In the genomic region with DNA sequence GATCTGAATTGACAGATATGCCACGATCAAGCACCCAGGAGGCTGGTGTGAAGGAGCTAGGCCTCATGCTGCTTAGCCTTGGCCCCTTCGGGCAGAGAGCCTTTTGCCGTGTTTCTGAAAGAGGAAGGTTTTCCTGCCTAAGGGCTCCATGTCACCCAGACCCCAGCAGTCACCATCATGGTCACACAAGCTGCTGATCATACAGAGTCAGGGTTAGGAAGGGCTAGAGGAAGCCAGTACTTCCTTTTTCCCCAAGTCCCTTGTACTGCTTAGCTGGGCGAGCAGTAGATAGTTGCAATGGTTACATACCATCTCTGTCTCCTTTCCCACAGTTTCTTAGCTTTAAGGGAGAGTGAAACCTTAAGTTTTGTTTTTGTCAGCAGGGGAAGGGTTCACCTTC, we compare ENCODE assay signal across 16 mouse cellular contexts. TPM values are rescaled to one million over a fixed set of nuclear protein-coding genes. Genes with fewer than 3 reads are reported as not detected.
DNase-seq lines count a peak whose midpoint lies in the region; ATAC-seq and TF ChIP-seq lines count a peak whose summit lies in the region.
"Had no signal": no experiment of that assay in that cellular context is flagged by ENCODE, and none has a peak within 500 bp of the region (broad histone marks: within the 10 kb centered on the region; RNA-seq: fewer than 3 reads in every experiment).

No protein-coding gene starts in this region.

- no peak overlapping the region for H3K4me2 ChIP-seq in kidney, postnatal 0 days (ENCODE audit: low read length)
- H3K4me2 ChIP-seq in heart, postnatal 0 days (ENCODE audit: low read depth, low read length), result no peak overlapping the region
- H3K4me2 ChIP-seq: hindbrain, embryonic 12.5 days; intestine, embryonic 15.5 days; limb, embryonic 15.5 days had no signal

- no peak overlapping the region for H3K4me3 ChIP-seq in kidney, postnatal 0 days (replicated peaks; ENCODE audit: low read depth, low read length)
- no peak overlapping the region for H3K4me3 ChIP-seq in brown adipose tissue, adult 24 weeks (ENCODE audit: insufficient read depth, low read depth, low read length)
- H3K4me3 ChIP-seq in heart, postnatal 0 days (ENCODE audit: low read depth, low read length), result no peak overlapping the region
- H3K4me3 ChIP-seq: forebrain, embryonic 10.5 days; hindbrain, embryonic 12.5 days; intestine, embryonic 15.5 days; limb, embryonic 15.5 days had no signal

- no peaks in the 10 kb centered on the region for H3K4me1 ChIP-seq in kidney, postnatal 0 days (replicated peaks; ENCODE audit: insufficient read depth, low read length)
- peaks cover 18% of the 10 kb centered on the region; the same call in 1 of the 2 replicates for H3K4me1 ChIP-seq in brown adipose tissue, adult 24 weeks (ENCODE audit: control insufficient read depth, insufficient read depth, insufficient read length, low read length)
- peaks cover 7% of the 10 kb centered on the region; the same call in 1 of the 2 replicates for H3K4me1 ChIP-seq in heart, postnatal 0 days (ENCODE audit: control insufficient read depth, insufficient read depth)
- H3K4me1 ChIP-seq: hindbrain, embryonic 12.5 days; intestine, embryonic 15.5 days; limb, embryonic 15.5 days had no signal

- ATAC-seq in kidney, postnatal 0 days (replicated peaks; ENCODE audit: low FRiP score, low read depth), result no peak
- no peak for ATAC-seq in heart, postnatal 0 days (ENCODE audit: insufficient read depth, low read depth)
- ATAC-seq: intestine, embryonic 15.5 days; lung, postnatal 0 days had no signal

- 77% methylated on average over 4 of the region's 4 CpGs for WGBS in kidney, postnatal 0 days
- WGBS in heart, postnatal 0 days, result 53% methylated on average over 4 of the region's 4 CpGs

- TF ChIP-seq CTCF in kidney, postnatal 0 days (IDR thresholded peaks at IDR 0.05; ENCODE audit: low read depth), result no peak
- no peak for TF ChIP-seq CTCF in heart, postnatal 0 days (IDR thresholded peaks at IDR 0.05; ENCODE audit: low read depth)

- TF ChIP-seq EP300 in heart, postnatal 0 days (IDR thresholded peaks at IDR 0.05; ENCODE audit: low read depth), result no peak

- intact Hi-C loops in heart, postnatal 25 days (cut with DNase I), result loop anchor here (5.0 kb wide), 1 partner anchor 49 kb away; no protein-coding TSS in a partner anchor

- no peak overlapping the region for H3K27ac ChIP-seq in kidney, postnatal 0 days
- peak overlapping the region; percentile 64 for H3K27ac ChIP-seq in brown adipose tissue, adult 24 weeks (replicated peaks; ENCODE audit: low read depth, low read length)
- peak overlapping the region; percentile 48 for H3K27ac ChIP-seq in heart, postnatal 0 days (ENCODE audit: low read depth)
- H3K27ac ChIP-seq: forebrain, embryonic 10.5 days; hindbrain, embryonic 12.5 days; intestine, embryonic 15.5 days; limb, embryonic 15.5 days had no signal

- no peak overlapping the region for H3K9ac ChIP-seq in kidney, postnatal 0 days (ENCODE audit: low read depth, low read length)
- no peak overlapping the region for H3K9ac ChIP-seq in heart, postnatal 0 days (replicated peaks; ENCODE audit: low read depth, low read length)
- H3K9ac ChIP-seq: hindbrain, embryonic 12.5 days; intestine, embryonic 15.5 days; limb, embryonic 15.5 days had no signal

- H3K9me3 ChIP-seq in kidney, postnatal 0 days (replicated peaks; ENCODE audit: low read length), result no peaks in the 10 kb centered on the region
- no peaks in the 10 kb centered on the region for H3K9me3 ChIP-seq in heart, postnatal 0 days (replicated peaks; ENCODE audit: control insufficient read depth, low read length)
- H3K9me3 ChIP-seq: forebrain, embryonic 10.5 days; hindbrain, embryonic 12.5 days; intestine, embryonic 15.5 days; limb, embryonic 15.5 days had no signal

- no peaks in the 10 kb centered on the region for H3K27me3 ChIP-seq in kidney, postnatal 0 days (ENCODE audit: insufficient read depth, low read length)
- H3K27me3 ChIP-seq in heart, postnatal 0 days (ENCODE audit: control insufficient read depth, insufficient read depth, low read length), result no peaks in the 10 kb centered on the region
- H3K27me3 ChIP-seq: CH12.LX; hindbrain, embryonic 12.5 days; intestine, embryonic 15.5 days; limb, embryonic 15.5 days had no signal

- H3K36me3 ChIP-seq in kidney, postnatal 0 days (ENCODE audit: insufficient read depth, low read length), result peaks cover 19% of the 10 kb centered on the region; the same call in 1 of the 2 replicates
- H3K36me3 ChIP-seq in heart, postnatal 0 days (replicated peaks; ENCODE audit: control insufficient read depth, insufficient read depth, low read length), result peaks cover 37% of the 10 kb centered on the region

- peak; percentile 94 for DNase-seq in heart, adult 11 months
- no peak for DNase-seq in heart, postnatal 25 days (ENCODE audit: low spot score)
- DNase-seq in kidney, postnatal 0 days (ENCODE audit: low spot score), result peak; percentile 25
- DNase-seq in kidney, adult 18-20 months, result no peak
- DNase-seq in heart, postnatal 0 days (ENCODE audit: low spot score), result no peak
- no peak for DNase-seq in embryo, embryonic 10 days (ENCODE audit: low spot score)
- no peak for DNase-seq in right cerebral cortex, adult 2 months (ENCODE audit: low spot score in 2 of 2)
- DNase-seq: cerebellum, adult 11-12 months; gastrocnemius, postnatal 25 days had no signal

RNA-seq across cellular contexts. Expression of gene B4galt4, which starts 21.4 kb away (rescaled TPM):
- 10 to 100 TPM in 1 of 2 experiments, 1 to 10 TPM in 1; 9.2 to 11.0 TPM for total RNA-seq in heart, postnatal 25 days (2021)
- polyA plus RNA-seq in kidney, postnatal 0 days (2015; fragmentation: Nextera tagmentation; extraction: Ambion mirVana), result 28.8 and 29.9 TPM in 2 replicates
- polyA plus RNA-seq in brown adipose tissue, adult 24 weeks (2012; ENCODE audit: insufficient read depth, insufficient read length, missing spikeins), result 2.4 and 3.5 TPM in 2 replicates
- total RNA-seq in heart, postnatal 0 days (2014; rRNA removed; ENCODE audit: low replicate concordance), result 12.4 and 26.6 TPM in 2 replicates
- polyA plus RNA-seq in heart, postnatal 0 days (2015; fragmentation: Nextera tagmentation; extraction: Ambion mirVana), result 12.6 and 14.5 TPM in 2 replicates
- total RNA-seq: CH12.LX had no signal

RNA-seq across cellular contexts. Expression of gene Upk1b, which starts 36.6 kb away (rescaled TPM):
- total RNA-seq in heart, postnatal 25 days (2021), result 1 to 10 TPM; 4.4 to 6.8 TPM
- 33.9 and 47.9 TPM in 2 replicates for polyA plus RNA-seq in kidney, postnatal 0 days (2015; fragmentation: Nextera tagmentation; extraction: Ambion mirVana)
- not detected in 2 replicates for polyA plus RNA-seq in brown adipose tissue, adult 24 weeks (2012; ENCODE audit: insufficient read depth, insufficient read length, missing spikeins)
- total RNA-seq in heart, postnatal 0 days (2014; rRNA removed; ENCODE audit: low replicate concordance), result 19.4 and 75.5 TPM in 2 replicates
- 13.8 and 13.9 TPM in 2 replicates for polyA plus RNA-seq in heart, postnatal 0 days (2015; fragmentation: Nextera tagmentation; extraction: Ambion mirVana)
- total RNA-seq: CH12.LX; gastrocnemius, postnatal 25 days had no signal

RNA-seq across cellular contexts. Expression of gene Arhgap31, which starts 50.4 kb away (rescaled TPM):
- 10 to 100 TPM; 34.8 to 48.2 TPM for total RNA-seq in heart, postnatal 25 days (2021)
- polyA plus RNA-seq in kidney, postnatal 0 days (2015; fragmentation: Nextera tagmentation; extraction: Ambion mirVana), result 5.4 and 5.9 TPM in 2 replicates
- 7.5 and 9.7 TPM in 2 replicates for polyA plus RNA-seq in brown adipose tissue, adult 24 weeks (2012; ENCODE audit: insufficient read depth, insufficient read length, missing spikeins)
- total RNA-seq in heart, postnatal 0 days (2014; rRNA removed; ENCODE audit: low replicate concordance), result 60.6 and 63.5 TPM in 2 replicates
- polyA plus RNA-seq in heart, postnatal 0 days (2015; fragmentation: Nextera tagmentation; extraction: Ambion mirVana), result 15.0 and 15.7 TPM in 2 replicates

Comparison
In these comparisons a context has a peak if more than half of its experiments do, and no peak if none do; other contexts are left out.
1. DNase-seq: peak in heart, adult 11 months (single experiment) and kidney, postnatal 0 days (single experiment); none in heart, postnatal 25 days (single experiment), kidney, adult 18-20 months (single experiment), heart, postnatal 0 days (single experiment), embryo, embryonic 10 days (single experiment) and right cerebral cortex, adult 2 months (0 of 2).
2. RNA of gene Upk1b, which starts 36.6 kb away (polyA plus RNA-seq): 33.9 to 47.9 TPM in kidney, postnatal 0 days and 13.8 to 13.9 TPM in heart, postnatal 0 days; not detected in brown adipose tissue, adult 24 weeks; every median in the first group is over 10 times any median in the second.